Mouse (Mus musculus) limb, embryonic 15.5 days (tissue): ENCODE data around the gene Zbtb46. TPM values are rescaled to one million over a fixed set of nuclear protein-coding genes. Genes with fewer than 3 reads are reported as not detected.

Source experiments
- ATAC-seq: fragments of 200-750 bp; cut with Nextera tagmentation; 2 replicates; pipeline ENCODE4 v1.8.0; 2017; ENCODE audit warnings: low read depth, moderate TSS enrichment; ENCODE audit not compliant: insufficient number of reproducible peaks, low FRiP score, low TSS enrichment
- H3K27ac ChIP-seq: fragments of 300-500 bp; sonication (generic); 2 replicates; pipeline ENCODE4 v1.5.1; 2015; ENCODE audit warnings: moderate library complexity, mild to moderate bottlenecking, inconsistent platforms
- H3K27me3 ChIP-seq: fragments of 300-500 bp; sonication (generic); 2 replicates; pipeline ENCODE4 v1.6.1; 2015; ENCODE audit warnings: inconsistent platforms
- H3K36me3 ChIP-seq: fragments of 300-500 bp; sonication (generic); 2 replicates; pipeline ENCODE4 v1.6.1; 2015; ENCODE audit warnings: inconsistent platforms
- H3K4me1 ChIP-seq: fragments of 300-500 bp; sonication (generic); 2 replicates; pipeline ENCODE4 v1.6.1; 2015; ENCODE audit warnings: inconsistent platforms
- H3K4me2 ChIP-seq: fragments of 300-500 bp; sonication (generic); 2 replicates; pipeline ENCODE4 v1.6.1; 2015; ENCODE audit warnings: mild to moderate bottlenecking, inconsistent platforms
- H3K4me3 ChIP-seq: fragments of 300-500 bp; sonication (generic); 2 replicates; pipeline ENCODE4 v1.5.1; 2015; ENCODE audit warnings: mild to moderate bottlenecking, inconsistent platforms
- H3K9ac ChIP-seq: fragments of 300-500 bp; sonication (generic); 2 replicates; pipeline ENCODE4 v1.6.1; 2015; ENCODE audit warnings: inconsistent platforms
- H3K9me3 ChIP-seq: fragments of 300-500 bp; sonication (generic); 2 replicates; pipeline ENCODE4 v1.6.1; 2016; ENCODE audit warnings: inconsistent platforms
- WGBS: fragments of 180-500 bp; shearing (Covaris S2); methylation state at CpG from one replicate; pipeline ENCODE4 v1.1.7; 2015; 5-methylcytosine and 5-hydroxymethylcytosine counted together
- polyA plus RNA-seq: library from polyadenylated mRNA; unstranded; fragments of >200 nt; fragmentation: Nextera tagmentation; extraction: Ambion mirVana; gene quantifications from 2 replicates; pipeline ENCODE4 v1.2.1, GENCODE M21; 2015

Gene Zbtb46
- polyA plus RNA-seq, 1 experiment from 2014 or later, result 4.2 TPM

GRCm38 (mm10) chr2:181377230-181377629, 82.0 kb downstream of the Zbtb46 start:
- no peak overlapping the region for H3K27ac ChIP-seq
- no peak overlapping the region for H3K4me2 ChIP-seq
- H3K9me3 ChIP-seq, result no peaks in the 10 kb centered on the region
- H3K4me1 ChIP-seq, result no peaks in the 10 kb centered on the region
- WGBS, result 91% methylated on average over 2 of the region's 2 CpGs
- ATAC-seq, result no peak
- H3K36me3 ChIP-seq, result peaks cover 45% of the 10 kb centered on the region
- no peak overlapping the region for H3K4me3 ChIP-seq
- no peak overlapping the region for H3K9ac ChIP-seq
- H3K27me3 ChIP-seq, result no peaks in the 10 kb centered on the region

DNA sequence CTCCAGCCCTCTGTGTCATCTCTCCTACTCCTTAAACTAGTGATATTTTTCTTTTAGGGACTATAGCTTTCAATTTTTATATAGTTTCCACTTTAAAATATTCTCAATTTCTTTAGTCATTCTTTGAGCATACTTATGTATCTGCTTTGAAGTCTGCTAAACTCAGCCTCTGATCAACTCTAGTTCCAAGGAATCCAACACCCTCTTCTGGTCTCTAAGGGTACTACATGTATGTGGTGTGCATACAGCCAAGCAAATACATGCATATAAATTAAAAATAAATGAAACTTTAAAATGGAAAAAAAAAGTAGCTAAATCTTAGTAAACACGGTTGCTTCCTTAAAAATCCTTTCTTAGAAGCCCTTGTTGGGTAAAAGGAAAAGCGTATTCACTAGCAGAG, 83.4 kb downstream of the Zbtb46 start:
- peaks cover 35% of the 10 kb centered on the region for H3K36me3 ChIP-seq
- no peak overlapping the region for H3K4me3 ChIP-seq
- WGBS, result 88% methylated on average over 2 of the region's 2 CpGs
- H3K9me3 ChIP-seq, result no peaks in the 10 kb centered on the region
- no peaks in the 10 kb centered on the region for H3K4me1 ChIP-seq
- ATAC-seq, result no peak
- no peak overlapping the region for H3K9ac ChIP-seq
- no peak overlapping the region for H3K27ac ChIP-seq
- no peaks in the 10 kb centered on the region for H3K27me3 ChIP-seq
- H3K4me2 ChIP-seq, result no peak overlapping the region

GRCm38 (mm10) chr2:181370001-181370400, 89.2 kb downstream of the Zbtb46 start:
- no peak overlapping the region for H3K4me3 ChIP-seq
- peaks cover 20% of the 10 kb centered on the region for H3K4me1 ChIP-seq
- 96% methylated on average over 5 of the region's 5 CpGs for WGBS
- H3K4me2 ChIP-seq, result no peak overlapping the region
- no peak for ATAC-seq
- no peak overlapping the region for H3K27ac ChIP-seq
- H3K9me3 ChIP-seq, result no peaks in the 10 kb centered on the region
- no peaks in the 10 kb centered on the region for H3K27me3 ChIP-seq
- peaks cover 17% of the 10 kb centered on the region for H3K36me3 ChIP-seq
- no peak overlapping the region for H3K9ac ChIP-seq

DNA sequence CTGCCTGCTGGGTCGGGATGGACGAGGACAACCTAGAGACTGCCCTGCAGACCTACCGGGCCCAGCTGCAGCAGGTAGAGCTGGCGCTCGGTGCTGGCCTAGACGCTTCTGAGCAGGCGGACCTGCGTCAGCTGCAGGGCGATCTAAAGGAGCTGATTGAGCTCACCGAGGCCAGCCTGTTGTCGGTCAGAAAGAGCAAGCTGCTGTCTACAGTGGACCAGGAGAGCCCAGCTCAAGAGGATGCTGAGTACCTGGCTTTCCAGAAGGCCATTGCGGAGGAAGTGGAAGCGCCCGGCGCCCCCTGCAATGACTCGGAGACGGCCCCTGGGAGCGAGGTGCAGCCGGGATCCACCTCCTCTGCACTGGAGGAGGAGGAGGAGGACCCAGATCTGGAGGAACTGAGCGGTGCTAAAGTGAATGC, 93.6 kb downstream of the Zbtb46 start:
- Histone ChIP-seq H3K4me2 (peak overlapping the region; percentile 90), H3K27ac (peak overlapping the region; percentile 94), H3K27me3 (no peaks in the 10 kb centered on the region), H3K9me3 (no peaks in the 10 kb centered on the region), H3K4me3 (peak overlapping the region; percentile 91), H3K4me1 (peaks cover 28% of the 10 kb centered on the region), H3K9ac (peak overlapping the region; percentile 94), H3K36me3 (peaks cover 38% of the 10 kb centered on the region)
- peak; percentile 61 for ATAC-seq
- WGBS, result 0% methylated on average over 20 of the region's 20 CpGs

GRCm38 (mm10) chr2:181364860-181365596, 94.2 kb downstream of the Zbtb46 start, which contains the start of the genes Zgpat and Arfrp1:
Zgpat (plus strand) TSS chr2:181364928.
Arfrp1 (minus strand) TSS chr2:181365404.
- Histone ChIP-seq H3K4me2 (peak within 1 kb of the TSS; percentile 90), H3K4me3 (peak within 1 kb of the TSS; percentile 91), H3K36me3 (peaks cover 42% of the 10 kb centered on the region), H3K9me3 (no peaks in the 10 kb centered on the region), H3K27me3 (no peaks in the 10 kb centered on the region), H3K27ac (peak within 1 kb of the TSS; percentile 94), H3K4me1 (peaks cover 28% of the 10 kb centered on the region), H3K9ac (peak within 1 kb of the TSS; percentile 94)
- under 1% methylated on average over 71 of the region's 71 CpGs for WGBS
- ATAC-seq, result peak; percentile 86

DNA sequence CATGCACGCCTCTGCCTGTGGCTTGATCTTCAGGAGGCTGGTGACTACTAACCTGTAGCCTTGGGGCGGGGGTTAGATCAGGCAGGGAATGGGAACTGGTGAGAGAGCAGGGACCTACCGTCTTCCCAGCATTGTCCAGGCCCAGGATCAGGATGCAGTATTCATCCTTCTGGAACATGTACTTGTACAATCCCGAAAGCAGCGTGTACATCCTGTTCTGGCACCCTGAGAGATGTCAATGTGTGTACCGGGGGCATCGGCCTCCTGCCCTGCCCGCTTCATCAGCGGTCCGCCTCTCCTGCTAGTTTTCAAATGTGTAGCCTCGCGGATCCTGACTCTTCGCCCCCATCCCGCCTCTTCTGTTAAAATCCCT, 94.8 kb downstream of the Zbtb46 start:
- Histone ChIP-seq H3K9ac (peak overlapping the region; percentile 94), H3K36me3 (peaks cover 42% of the 10 kb centered on the region), H3K4me3 (peak overlapping the region; percentile 91), H3K4me2 (peak overlapping the region; percentile 90), H3K27ac (peak overlapping the region; percentile 94), H3K9me3 (no peaks in the 10 kb centered on the region), H3K27me3 (no peaks in the 10 kb centered on the region), H3K4me1 (peaks cover 28% of the 10 kb centered on the region)
- 8% methylated on average over 14 of the region's 14 CpGs for WGBS
- no peak for ATAC-seq

GRCm38 (mm10) chr2:181363946-181364345, 95.3 kb downstream of the Zbtb46 start:
- H3K27me3 ChIP-seq, result no peaks in the 10 kb centered on the region
- H3K4me1 ChIP-seq, result peaks cover 28% of the 10 kb centered on the region
- WGBS, result 78% methylated on average over 3 of the region's 3 CpGs
- peaks cover 42% of the 10 kb centered on the region for H3K36me3 ChIP-seq
- H3K4me2 ChIP-seq, result peak overlapping the region; percentile 90
- peak overlapping the region; percentile 94 for H3K9ac ChIP-seq
- no peak overlapping the region for H3K27ac ChIP-seq
- H3K9me3 ChIP-seq, result no peaks in the 10 kb centered on the region
- ATAC-seq, result no peak
- H3K4me3 ChIP-seq, result peak overlapping the region; percentile 91

DNA sequence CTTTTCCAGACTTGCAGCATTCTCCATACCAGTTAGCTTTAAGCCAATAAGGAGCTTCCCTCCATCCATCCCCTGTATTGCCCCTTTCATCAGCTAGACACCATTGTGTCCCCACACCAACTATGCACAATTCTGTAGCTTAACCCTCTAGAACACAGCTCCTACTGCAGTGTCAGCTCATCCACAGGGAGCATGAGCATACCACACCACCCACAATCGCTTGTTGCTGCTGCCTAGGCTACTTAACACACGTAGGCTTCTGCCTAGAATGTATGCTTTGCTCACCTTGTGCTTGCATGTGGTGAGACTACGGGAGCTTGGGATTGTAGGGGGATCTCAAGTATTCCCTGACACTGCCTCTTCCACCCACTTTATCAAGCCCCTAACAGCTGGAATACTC, 102.4 kb downstream of the Zbtb46 start:
- ATAC-seq, result no peak
- Histone ChIP-seq H3K27ac (no peak overlapping the region), H3K9ac (no peak overlapping the region), H3K9me3 (no peaks in the 10 kb centered on the region), H3K36me3 (peaks cover 88% of the 10 kb centered on the region), H3K4me3 (no peak overlapping the region), H3K4me1 (no peaks in the 10 kb centered on the region), H3K27me3 (no peaks in the 10 kb centered on the region), H3K4me2 (no peak overlapping the region)
- 80% methylated on average over 3 of the region's 3 CpGs for WGBS

GRCm38 (mm10) chr2:181342766-181343165, 116.5 kb downstream of the Zbtb46 start:
- Histone ChIP-seq H3K27ac (no peak overlapping the region), H3K9ac (no peak overlapping the region), H3K4me1 (no peaks in the 10 kb centered on the region), H3K9me3 (no peaks in the 10 kb centered on the region), H3K4me3 (no peak overlapping the region), H3K27me3 (no peaks in the 10 kb centered on the region), H3K4me2 (no peak overlapping the region), H3K36me3 (peaks cover 80% of the 10 kb centered on the region)
- no peak for ATAC-seq
- WGBS, result 91% methylated on average over 6 of the region's 6 CpGs

DNA sequence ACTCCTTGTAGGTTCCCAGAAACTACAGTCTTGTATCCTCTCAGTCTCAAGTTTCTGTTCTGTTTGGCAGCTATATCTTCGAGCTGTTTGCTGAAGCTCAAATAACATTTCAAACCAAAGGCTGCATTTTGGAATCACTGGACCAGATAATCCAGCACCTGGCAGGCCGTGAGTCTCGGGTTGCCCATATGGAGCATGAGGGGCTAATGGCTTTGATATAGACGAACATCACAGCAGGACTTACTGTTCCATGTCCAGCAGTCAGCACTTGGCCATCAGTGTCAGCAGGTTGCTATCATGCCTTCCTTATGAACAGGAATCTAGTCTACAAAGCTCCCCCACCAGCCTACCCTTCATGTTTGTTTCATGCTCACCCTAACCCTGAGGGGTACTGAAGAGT, 118.8 kb downstream of the Zbtb46 start:
- H3K27me3 ChIP-seq, result no peaks in the 10 kb centered on the region
- H3K4me2 ChIP-seq, result no peak overlapping the region
- no peaks in the 10 kb centered on the region for H3K4me1 ChIP-seq
- no peaks in the 10 kb centered on the region for H3K9me3 ChIP-seq
- H3K27ac ChIP-seq, result no peak overlapping the region
- peaks cover 76% of the 10 kb centered on the region for H3K36me3 ChIP-seq
- no peak overlapping the region for H3K9ac ChIP-seq
- no peak overlapping the region for H3K4me3 ChIP-seq
- ATAC-seq, result no peak
- WGBS, result 80% methylated on average over 4 of the region's 4 CpGs
